Mouse (Mus musculus) erythroblast, embryonic 14.5 days (primary cell): Measurements from ENCODE around the gene Rnf167.

Source experiments
- GATA1 ChIP-seq: IDR thresholded peaks from 2 replicates; pipeline ENCODE4 v1.6.1; 2012; ENCODE audit warnings: low read length, inconsistent platforms, mixed read lengths
- TAL1 ChIP-seq: IDR thresholded peaks from 3 replicates; pipeline ENCODE4 v1.6.1; 2012; ENCODE audit warnings: low read length, inconsistent platforms, mixed read lengths

DNA sequence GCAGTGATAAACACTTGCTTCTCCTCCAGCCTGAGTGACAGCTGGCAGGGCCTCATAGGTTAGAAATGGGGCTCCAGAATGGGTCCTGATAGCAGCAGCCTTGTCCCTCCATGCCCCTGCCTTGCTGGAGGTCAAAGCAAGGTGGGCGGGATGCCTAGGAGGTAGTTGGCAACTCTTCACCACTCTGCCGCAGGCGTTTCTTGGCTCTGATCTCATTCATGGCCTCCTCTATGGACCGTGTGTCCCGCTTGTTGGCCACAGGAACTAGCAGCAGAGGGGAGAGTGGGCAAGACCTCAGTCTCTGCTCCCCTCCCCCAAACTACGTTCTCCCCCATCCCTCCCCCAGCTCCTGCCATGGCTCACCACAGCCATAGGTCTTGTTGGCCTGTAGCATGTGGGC is 16.9 kb downstream of the Rnf167 start:
- TF ChIP-seq GATA1 (no peak), TAL1 (no peak)
